Mouse (Mus musculus) testis, postnatal 10 days (tissue): Measurements from ENCODE around the gene Bmp7.

Experiments used
- DNase-seq: peaks from one replicate; pipeline ENCODE4 v3.0.0; 2021; ENCODE audit warnings: low spot score

The Bmp7 gene

DNA sequence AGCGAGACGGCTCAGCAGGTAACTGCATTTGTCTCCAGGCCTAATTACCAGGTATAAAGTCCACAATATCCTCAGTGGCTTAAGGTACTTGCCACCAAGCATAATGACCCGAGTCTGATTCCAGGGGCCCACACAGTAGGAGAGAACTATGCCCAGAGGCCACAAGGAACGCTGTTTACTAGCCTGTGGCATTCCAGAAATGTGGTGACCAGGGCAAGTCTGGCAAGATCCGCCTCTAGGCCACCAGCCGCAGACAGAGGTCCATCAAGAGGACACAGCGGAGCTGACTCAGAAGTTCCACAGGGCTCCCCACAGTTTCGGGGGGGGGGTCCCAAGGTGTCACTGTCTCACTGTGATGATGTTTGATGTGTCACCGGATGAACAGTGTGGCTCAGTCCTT is 34.0 kb downstream of the Bmp7 start:
- DNase-seq, result no peak

DNA sequence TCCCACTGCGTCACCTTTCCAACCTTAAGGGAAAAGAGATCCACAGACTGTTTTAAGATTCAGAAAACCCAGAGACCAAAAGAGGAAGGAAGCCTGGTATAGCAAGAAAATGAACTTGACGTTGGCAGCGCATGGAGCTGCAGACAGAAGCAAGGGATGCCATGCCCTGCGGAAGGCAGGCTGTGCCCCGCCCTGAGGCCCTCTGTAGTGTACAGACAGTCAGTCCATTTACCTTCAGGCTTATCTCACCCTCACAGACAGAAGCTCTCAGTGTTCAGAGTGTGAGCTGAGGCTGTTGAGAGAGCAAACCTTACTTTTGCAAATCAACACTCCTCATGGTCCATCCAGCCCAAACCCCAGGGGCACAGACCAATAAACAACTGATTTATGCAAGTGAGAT is 35.1 kb downstream of the Bmp7 start:
- no peak for DNase-seq

DNA sequence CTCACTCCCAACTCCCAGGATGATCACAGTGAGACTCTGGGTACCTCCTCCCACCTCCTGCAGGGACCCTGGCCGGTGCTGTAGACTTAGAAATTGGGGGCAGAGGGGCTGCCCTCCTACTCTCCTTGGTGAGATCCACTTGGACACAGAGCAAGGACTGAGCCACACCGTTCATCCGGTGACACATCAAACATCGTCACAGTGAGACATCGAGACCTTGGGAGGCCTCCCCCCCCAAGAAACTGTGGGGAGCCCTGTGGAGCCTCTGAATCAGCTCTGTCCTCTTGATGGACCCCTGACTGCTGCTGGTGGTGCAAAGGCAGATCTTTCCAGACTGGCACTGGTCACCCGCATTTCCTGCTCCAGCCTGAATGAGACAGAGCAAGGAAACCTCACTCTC is 35.5 kb downstream of the Bmp7 start:
- DNase-seq, result no peak

DNA sequence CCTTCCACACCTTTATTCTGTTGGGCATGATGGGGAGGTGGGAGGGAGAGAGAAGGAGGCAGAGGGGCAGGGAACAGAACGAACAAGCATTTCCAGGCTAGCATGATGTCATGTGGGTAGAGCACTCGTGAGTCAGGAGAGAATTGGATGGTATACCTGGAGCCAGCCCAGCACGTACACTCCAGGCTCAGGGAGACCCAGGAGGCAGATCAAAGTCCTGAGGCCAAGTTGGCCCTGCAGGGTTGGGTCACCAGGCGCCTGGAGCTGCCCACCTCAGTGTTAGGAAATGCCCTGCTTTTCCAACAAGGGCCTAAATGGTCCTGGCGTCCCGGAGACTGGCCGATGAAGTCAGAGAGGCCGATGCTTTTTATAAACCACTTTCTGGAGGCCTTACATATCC is 36.6 kb downstream of the Bmp7 start:
- DNase-seq, result no peak

DNA sequence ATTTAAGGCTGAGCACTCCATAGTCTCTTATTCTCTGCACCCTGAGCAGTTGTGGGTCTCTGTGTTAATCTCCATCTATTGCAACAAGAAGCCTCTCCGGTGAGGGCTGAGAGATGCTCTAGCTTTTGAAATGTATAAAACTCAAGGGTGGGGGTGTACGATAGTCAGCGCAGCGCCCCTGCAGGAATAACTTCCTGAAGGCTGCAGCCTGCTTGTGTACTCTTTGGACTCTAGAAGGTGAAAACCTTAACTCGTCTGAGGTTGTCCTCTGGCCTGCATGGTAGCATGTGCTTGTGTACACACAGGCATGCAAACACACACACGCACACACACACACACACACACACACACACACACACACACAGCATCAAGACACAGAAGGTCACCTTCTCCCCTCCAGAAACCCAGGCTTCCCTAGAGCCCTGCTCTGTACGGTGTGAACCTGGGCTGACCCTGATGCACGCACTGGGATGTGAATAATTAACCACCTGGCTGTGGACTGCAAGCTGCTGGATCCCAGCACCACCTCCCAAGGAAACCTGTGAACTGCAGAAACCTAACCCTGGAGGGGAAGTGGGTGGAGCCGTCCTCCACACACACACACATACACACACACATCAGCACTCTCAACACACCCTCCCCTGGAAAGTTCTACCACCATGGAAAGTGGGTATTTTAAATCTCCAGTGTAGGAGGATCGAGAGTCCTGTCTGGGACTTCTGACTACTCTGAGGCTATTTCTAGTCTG is 39.0 kb downstream of the Bmp7 start:
- DNase-seq, result no peak

DNA sequence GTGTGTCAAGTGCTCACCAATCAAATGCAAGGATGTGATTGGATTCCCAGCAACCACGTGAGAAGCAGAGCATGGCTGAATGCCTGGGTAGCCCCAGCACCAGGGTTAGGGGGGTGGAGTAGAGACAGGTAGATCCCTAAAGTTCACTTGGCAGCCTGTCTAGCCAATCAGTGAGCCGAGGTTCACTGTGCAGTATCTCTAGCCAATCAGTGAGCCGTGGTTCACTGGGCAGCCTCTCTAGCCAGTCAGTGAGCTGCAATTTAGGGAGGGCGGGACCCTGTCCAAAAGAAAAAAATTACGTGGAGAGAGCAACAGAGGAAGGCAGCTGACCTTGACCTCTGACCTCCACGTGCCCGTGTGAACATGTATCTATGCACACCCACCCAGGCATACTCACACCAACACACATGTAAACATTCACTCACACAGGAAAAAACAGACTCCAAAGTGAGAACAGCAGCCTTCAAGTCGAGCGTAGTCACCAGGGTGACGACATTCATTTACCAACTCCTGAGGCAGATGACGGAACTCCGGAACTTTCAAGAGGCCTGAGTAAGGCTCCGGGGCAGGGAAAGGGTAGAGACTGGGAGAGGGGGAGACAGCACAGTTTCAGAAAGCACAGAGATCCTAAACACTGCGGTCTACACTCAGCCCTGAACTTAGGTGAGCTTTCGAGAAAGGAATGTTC is 50.2 kb downstream of the Bmp7 start:
- DNase-seq, result peak; percentile 60

DNA sequence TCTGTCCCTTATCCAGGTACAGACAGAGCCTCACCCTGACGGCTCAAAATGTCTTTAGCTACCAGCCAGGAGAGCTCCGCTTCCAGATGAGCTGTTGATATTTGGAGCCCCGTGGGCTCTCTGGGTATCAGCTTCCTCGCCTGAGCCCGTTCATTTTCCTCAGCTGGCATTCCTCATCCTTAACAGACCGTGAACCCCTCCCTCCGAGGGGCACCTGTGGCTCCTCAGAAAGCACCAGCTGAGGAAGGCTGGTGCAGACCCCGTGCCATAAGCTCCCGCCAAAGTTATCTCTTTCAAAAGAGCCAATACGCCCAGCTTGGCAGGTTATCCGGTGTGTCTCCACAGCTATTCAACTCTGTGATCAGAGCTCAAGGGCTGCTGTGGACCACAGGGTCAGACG is 50.9 kb downstream of the Bmp7 start:
- DNase-seq, result no peak

DNA sequence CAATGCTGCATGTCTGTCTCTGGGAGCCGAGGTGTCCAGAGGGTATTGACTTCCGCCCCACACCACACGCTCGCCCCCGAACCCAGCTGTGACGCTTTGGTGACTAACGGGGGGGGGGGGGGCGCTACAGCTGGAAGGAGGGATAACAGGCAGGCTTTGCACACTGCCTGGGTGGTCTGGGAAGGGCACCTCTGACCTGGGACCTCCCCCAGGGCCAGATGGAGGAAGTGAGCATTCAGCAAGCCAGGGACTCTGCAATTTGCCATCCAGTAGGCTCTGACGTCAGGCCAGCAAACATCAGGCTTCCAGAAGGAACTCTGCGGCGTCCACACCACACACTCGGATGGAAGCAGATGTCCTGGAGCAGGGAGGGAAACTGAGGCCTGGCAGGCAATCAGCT is 52.0 kb downstream of the Bmp7 start:
- no peak for DNase-seq

DNA sequence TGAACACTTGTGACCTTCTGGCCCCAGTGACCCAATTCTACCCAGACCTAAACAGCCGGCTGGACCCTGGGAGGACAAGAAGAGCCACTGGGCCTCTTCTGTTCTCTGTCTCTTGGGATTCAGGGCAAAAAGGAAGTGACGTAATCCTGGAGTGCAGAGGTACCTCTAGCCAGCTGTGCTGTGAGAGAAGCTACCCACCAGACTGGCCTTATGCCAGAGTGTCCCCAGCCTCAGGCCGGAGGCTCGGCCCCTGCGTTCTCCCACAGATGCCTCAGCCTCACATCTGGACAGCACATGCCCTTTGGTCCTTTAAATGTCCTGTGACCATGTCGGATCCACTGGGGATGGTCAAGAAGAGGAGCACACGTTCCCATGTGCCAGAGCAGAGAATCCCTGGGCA is 54.3 kb downstream of the Bmp7 start:
- DNase-seq, result no peak

DNA sequence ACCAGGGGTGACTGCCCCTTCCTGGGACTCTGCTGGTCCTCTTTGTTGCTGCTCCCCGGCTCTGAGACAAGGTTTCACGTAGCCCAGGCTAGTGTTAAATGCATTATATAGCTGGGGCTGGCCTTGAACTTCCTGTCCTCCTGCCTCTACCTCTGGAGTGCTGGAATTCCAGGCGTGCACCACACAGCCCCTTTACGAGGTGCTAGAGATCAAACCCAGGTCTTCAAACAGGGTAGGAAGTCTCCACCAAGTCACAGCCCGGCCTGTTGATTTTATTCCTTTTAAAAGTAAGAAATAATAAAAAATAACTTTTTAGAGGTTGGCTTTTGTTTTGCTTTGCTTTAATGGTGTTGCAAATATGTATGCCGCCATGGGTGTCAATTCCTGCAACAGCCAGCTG is 55.5 kb downstream of the Bmp7 start:
- DNase-seq, result no peak

DNA sequence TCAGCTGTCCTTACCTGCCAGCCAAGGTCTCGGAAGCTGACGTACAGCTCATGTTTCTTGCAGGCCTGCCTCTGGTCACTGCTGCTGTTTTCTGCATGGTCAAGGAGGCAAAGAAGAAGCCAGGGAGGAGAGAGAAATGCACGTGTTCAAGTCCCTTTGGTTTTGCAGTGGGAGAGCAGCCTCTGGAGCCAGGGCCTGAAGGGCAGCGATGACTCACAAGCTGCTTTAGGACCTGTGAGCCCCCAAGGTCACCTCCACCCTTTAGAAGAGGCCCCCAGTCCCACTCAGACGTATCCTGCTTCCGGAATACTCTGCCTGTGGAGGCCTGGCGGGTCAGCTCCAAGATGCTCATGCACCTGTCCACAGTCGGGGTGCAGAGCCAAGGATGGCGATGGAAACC is 64.9 kb downstream of the Bmp7 start:
- no peak for DNase-seq

DNA sequence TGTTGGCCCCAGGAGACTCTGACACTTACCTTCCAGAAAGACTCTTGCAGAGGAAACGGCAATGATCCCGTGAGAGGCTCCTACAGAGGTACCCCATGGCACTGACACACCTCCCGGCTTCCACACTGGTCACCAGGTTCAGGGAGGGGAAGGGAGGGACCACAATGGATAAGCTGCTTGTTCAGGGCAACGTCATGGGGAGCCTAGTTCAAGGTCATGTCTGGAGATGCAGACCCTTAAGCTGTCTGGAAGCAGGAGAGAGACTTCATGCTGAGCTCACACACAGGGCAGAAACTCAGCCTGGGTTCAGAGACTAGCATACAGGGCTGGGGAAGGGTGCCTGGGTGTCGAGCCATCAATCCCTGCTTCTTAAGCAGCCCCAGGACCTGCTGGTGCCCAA is 73.8 kb downstream of the Bmp7 start:
- DNase-seq, result no peak

DNA sequence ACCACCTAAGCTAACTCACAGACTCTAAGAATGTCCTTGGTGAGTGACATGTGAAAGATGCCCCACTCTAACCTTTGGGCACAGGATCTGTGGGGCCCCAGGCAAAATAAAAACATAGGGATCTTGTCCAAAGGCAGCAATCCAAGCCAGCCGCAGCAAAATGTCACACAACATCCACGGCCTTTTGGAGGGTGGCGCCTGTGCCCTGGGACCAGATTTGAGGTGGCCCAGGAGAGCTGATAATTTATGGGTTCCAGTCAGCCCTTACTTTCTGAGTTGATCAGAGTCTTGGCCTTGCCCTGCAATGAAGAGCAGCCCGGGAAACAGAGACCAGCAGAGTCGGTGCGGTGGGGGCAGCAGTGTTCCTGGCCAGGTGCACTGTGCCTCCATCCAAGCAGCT is 75.0 kb downstream of the Bmp7 start:
- DNase-seq, result no peak

DNA sequence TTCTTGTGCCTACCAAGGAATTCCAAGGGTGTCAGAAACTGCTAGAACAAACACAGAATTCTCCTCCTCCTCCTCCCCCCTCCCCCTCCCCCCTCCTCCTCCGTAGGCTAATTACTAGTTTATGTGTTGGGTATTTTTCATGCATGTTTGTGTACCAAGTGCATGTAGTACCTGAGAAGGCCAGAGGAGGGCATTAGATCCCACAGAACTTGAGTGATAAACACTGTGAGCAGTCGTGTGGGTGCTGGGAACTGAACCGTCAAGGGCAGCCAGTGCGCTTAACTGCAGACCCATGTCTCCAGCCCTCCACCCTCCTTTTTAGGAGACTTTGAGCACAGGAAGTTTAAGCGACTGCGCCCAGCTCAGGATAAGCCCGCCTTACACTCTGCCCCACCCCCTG is 75.6 kb downstream of the Bmp7 start:
- DNase-seq, result no peak

DNA sequence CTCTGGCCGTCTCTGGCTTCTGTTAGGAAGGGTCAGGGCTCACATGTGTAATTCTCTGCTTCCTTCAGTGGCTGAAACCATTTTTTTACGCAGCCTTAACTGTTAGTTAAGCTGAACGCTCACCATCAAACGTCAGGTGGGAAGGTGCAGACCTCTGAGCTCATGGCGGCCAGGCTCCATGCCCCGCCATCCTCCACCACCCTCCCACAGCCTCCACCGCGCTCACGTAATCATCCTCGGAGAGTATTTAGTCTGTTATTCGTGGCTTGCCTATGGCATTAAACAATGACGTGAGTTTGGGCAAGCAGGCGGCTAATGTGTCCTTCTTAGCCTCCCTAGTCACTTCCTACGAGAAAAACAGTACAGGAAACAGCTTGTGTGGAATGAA is 76.7 kb downstream of the Bmp7 start:
- DNase-seq, result no peak

DNA sequence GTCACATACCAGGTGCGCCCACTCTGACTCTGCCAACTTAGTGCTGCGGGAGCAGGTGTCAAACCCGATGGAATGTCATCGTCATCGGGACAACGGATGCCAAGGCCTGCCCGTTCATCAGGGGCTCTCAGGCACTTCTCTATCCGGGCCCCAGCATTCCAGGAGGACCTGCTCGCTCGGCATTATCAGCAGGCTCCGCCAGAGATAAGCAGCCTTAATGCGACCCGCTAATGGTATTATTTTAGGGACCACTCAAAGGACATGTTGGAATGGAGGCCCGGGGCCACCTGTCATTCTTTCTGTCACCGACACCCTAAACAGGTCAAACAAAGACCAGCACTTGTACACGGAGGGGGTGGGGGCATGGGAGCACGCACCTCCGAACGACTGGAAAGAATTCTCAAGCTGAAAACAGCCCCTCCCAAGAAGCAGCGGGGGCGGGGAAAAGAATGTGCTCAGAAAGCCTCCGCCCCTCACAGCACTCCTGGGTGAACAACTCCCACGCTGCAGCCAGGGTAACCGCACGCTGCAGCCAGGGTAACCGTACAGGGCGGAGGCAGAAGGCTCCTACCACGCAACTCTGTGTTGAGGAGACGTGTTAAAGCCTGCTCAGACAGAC is 77.2 kb downstream of the Bmp7 start:
- peak; percentile 87 for DNase-seq

DNA sequence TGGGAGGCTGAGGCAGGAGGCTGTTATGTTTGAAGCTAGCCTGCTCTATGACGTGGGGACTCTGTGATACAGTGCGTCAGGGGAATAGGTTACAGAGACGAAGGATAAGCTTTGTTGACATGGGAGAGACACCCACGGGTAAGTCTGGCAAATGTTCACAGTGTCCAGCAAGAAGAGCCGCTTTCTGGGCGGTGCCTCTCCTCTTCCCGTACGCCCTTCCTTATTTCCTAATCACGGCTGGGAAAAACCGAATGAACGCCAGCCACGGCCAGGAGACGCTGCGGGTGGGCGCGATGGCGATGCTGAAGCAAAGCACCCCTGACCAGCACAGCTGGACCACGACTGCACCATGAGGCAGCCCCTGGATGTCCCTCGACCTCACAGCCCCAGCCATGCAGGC is 77.7 kb downstream of the Bmp7 start:
- no peak for DNase-seq

DNA sequence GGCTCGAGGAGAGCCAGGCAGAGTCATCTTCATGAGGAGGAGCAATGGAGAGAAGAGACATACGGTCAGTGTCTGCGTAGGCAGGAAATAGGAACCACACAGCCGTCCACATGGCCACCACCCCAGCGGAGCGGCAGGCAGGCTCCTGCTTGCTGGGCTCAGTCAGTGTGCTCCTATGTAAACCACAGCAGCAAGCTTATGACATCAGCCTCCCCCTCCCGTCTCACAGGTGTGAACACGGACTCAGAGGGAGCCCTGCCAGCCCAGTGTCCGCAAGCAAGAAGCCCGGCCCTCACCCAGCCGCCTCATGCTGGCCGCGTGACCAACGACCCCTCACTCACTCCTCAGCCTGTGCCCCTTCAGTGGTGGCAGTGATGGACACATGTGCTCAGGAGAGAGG is 78.5 kb downstream of the Bmp7 start:
- DNase-seq, result no peak

DNA sequence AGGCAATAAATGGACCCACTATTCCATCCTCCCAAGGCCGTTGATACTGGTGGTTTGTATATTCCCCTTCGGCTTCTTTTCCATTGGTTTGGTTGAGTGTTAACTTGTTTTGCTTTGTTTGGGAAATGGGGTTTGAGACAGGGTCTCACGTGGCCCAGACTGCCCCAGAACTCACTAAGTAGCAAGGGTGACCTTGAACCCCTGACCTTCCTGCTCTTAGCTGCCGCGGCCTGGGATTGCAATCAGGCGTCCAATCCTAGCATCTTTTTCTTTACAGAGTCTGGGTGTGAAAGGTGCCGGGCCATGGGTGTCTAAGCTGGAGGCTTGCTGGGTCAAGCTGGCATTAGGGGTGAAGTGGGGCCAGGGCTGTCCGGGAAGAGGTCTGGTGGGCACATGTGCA is 79.5 kb downstream of the Bmp7 start:
- DNase-seq, result no peak

DNA sequence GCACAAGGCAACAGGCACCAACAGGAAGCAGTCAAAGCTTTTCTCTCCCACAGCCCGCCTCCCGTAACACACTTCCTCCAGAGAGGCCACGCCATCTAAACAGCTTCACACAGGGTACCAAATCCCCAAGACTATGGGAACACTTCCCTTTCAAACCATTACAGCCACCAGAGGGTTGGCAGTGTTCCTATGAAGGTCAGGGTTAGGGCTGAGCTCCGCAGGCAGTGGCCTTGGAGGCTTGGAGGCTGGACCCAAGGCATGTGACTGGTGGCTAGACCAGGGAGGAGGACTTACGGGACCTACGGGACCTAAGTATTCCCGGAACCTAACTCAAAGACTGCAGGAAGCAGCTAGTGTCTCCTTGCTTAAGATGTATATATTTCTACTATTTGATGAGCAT is 80.0 kb downstream of the Bmp7 start:
- DNase-seq, result peak; percentile 56

DNA sequence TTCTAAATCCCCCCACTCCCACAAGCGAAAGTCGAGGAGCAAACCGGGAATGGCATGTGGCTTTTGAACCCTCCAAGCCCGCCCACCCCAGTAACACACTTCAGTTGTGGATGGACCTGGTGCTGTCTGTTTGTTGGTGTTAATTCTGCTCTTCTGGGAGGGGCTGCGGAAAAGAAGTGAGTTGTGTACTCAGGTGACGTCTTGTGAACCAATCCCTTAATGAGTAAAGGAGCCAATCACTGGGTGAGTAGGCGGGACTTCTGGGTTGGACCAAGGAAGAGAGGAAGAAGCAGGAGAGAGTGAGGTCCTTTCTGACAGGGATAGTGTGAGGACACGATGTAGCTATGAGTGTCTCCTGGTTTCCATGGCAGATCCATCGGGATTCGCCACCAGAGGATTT is 83.1 kb downstream of the Bmp7 start:
- DNase-seq, result no peak

DNA sequence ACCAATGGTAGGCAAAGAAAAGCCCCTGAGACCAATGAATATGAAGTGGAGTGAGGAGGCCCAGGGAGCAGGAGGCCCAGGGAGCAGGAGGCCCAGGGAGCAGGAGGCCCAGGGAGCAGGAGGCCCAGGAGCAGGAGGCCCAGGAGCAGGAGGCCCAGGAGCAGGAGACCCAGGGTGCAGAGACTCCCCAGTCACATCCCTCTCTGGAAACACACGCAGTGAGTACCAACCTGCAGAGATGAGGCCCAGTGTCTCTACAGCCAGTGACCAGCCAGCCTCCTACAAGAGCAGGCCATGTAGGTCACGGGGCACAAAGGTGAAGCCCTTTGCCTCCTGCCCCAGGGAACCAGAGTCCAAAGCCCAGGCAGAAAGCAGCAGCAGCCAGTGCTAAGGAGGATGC is 83.6 kb downstream of the Bmp7 start:
- no peak for DNase-seq

DNA sequence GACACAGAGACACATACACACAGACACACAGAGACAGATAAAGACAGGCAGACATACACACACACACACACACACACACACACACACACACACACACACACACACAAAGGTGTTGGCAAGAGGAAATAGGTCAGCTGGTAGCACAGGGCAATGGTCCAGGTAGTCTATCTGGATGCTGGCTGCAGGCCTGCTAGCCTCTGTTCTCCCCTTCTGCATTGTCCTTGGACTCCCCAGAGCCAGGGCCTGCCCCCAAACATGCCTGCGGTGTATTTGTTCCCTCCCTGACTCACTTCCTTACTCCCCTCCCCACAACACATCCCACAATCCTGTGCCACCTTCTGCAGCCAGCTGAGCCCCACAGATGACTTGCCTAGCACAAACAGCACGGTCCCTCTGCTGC is 86.0 kb downstream of the Bmp7 start:
- no peak for DNase-seq

DNA sequence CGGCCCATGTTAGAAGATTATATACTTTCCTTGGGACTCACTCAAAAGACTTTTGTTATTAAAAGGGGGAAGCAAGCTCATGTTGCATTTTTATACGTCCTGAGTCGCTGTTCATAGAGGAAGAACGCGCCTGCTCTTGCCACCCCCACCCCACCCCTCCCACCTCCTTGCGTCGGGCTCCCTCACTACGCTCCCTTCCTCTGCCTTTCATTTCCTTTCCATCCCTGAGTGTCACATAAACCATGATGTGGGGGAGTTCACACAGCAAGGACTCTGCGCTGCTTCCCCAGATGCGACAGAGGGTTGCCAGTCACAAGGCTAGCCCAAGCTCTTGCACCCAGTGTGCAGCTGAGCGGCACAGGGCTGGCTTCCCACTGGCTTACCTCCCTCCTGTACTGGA is 88.3 kb downstream of the Bmp7 start:
- no peak for DNase-seq
